Mouse (Mus musculus): ENCODE results near the gene 4921504E06Rik. TPM values are rescaled to one million over a fixed set of nuclear protein-coding genes. Genes with fewer than 3 reads are reported as not detected.

The 4921504E06Rik gene
- polyA plus RNA-seq, 1 experiment from 2014 or later, result not detected

DNA sequence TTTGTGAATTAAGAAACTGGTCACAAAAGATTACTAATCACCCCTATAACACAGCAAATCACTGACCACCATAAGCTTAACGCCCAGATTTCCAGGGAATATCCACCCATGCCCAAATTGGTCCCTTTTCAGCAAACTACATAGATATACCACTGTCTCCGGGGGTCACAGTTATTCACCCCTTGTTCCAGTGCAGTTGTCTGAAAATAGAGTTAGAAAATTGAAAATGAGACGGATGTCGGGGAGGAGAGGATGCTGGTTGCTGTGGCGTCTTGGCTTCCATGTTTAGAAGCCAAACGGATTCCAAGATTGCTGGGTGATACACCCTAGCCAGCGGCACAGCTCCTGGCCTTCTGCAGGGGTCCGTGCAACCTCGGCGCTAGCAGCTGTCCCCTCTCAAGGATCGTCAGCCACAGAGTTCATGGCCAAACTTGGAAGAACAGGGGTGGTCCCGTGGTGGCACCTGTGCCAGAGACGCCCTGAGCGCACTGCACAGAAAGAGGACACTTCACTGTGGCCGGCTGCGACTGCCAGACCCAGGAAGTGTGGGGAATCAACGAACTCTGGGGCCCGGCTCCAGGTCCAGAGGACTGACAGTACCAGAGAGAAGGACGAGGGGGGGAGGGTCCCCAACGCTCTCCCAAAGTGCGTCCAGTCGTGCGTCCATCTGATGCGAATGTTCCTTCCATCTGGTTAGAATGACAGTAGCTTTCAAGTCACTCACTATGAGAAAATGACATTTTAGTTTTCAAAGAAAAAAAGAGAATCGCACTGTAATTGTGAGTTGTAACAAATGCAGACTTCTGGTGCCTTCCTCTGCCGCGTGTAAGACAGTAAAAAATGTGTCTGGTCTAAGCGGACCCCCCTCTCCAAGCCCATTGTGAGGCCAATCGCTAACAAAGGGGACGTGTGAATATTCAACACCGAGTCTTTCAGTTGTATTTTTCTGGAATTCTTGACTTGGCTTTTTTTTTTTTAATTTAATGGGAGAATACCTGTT is 123.7 kb downstream of the 4921504E06Rik start:
- Histone ChIP-seq H3K9ac (replicated peaks; ENCODE audit: low read length) (no peak overlapping the region), H3K36me3 (replicated peaks; ENCODE audit: control insufficient read depth, insufficient read depth, low read depth, low read length) (no peaks in the 10 kb centered on the region), H3K4me1 (ENCODE audit: control insufficient read depth, insufficient read depth, low read length) (no peaks in the 10 kb centered on the region), H3K27me3 (ENCODE audit: control insufficient read depth, insufficient read depth, low read length) (peaks cover 45% of the 10 kb centered on the region), H3K4me2 (ENCODE audit: low read depth, low read length) (no peak overlapping the region), H3K27ac (replicated peaks; ENCODE audit: low read depth, low read length) (no peak overlapping the region), H3K9me3 (replicated peaks; ENCODE audit: control insufficient read depth, low read length) (no peaks in the 10 kb centered on the region), H3K4me3 (ENCODE audit: low read depth, low read length) (no peak overlapping the region)
- ATAC-seq (replicated peaks; ENCODE audit: insufficient number of reproducible peaks, low FRiP score, low TSS enrichment, low read depth) (no peak), DNase-seq (ENCODE audit: low spot score) (no peak)
- WGBS, result 2% methylated on average over 31 of the region's 31 CpGs

DNA sequence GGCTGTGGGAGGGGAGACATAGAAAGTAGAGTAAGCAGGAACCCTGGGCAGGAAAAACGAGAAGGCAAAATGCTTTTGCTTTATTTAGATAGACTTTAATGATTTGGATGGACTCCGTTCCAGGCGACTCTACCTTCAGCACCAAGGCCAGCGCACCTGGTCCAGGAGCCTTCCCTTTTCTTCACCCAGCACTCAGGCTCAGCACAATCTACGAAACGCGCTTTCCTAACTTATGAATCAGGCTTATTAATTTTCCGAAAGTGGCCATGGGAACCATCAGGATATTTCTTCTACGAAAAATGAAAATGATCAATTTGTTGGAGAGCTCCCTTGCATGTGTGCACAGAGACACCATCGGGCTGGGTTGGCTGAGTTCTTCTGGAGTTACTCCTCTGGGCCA is 124.7 kb downstream of the 4921504E06Rik start:
- WGBS, result 2% methylated on average over 10 of the region's 10 CpGs
- Histone ChIP-seq H3K27ac (replicated peaks; ENCODE audit: low read depth, low read length) (no peak overlapping the region), H3K27me3 (ENCODE audit: control insufficient read depth, insufficient read depth, low read length) (peaks cover 40% of the 10 kb centered on the region), H3K4me1 (ENCODE audit: control insufficient read depth, insufficient read depth, low read length) (no peaks in the 10 kb centered on the region), H3K4me3 (ENCODE audit: low read depth, low read length) (no peak overlapping the region), H3K9me3 (replicated peaks; ENCODE audit: control insufficient read depth, low read length) (no peaks in the 10 kb centered on the region), H3K9ac (replicated peaks; ENCODE audit: low read length) (no peak overlapping the region), H3K36me3 (replicated peaks; ENCODE audit: control insufficient read depth, insufficient read depth, low read depth, low read length) (no peaks in the 10 kb centered on the region), H3K4me2 (ENCODE audit: low read depth, low read length) (no peak overlapping the region)
- ATAC-seq (replicated peaks; ENCODE audit: insufficient number of reproducible peaks, low FRiP score, low TSS enrichment, low read depth) (no peak), DNase-seq (ENCODE audit: low spot score) (peak; percentile 90)

DNA sequence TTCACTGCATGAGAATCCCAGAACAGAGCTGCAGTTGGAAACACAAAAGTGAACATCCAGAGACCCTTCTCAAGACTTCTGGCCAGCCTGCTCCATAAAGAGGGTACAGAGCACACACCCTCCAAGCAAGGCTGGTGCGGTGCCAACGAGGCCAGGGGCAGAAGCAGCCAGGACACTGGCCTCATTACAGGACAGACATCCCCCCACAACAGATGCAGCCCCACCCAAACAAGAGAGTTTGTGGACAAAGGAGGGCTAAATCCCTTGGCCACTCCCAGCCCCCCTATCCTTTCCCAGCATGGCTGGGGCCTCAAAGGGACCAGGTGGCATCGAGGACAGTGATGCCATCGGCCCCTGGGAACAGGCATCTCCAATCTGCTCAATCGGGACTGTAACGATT is 130.6 kb downstream of the 4921504E06Rik start:
- no peaks in the 10 kb centered on the region for H3K36me3 ChIP-seq (replicated peaks; ENCODE audit: control insufficient read depth, insufficient read depth, low read depth, low read length)
- no peaks in the 10 kb centered on the region for H3K9me3 ChIP-seq (replicated peaks; ENCODE audit: control insufficient read depth, low read length)
- WGBS, result 73% methylated on average over 6 of the region's 6 CpGs
- H3K4me3 ChIP-seq (ENCODE audit: low read depth, low read length), result no peak overlapping the region
- no peak for DNase-seq (ENCODE audit: low spot score)
- no peak overlapping the region for H3K9ac ChIP-seq (replicated peaks; ENCODE audit: low read length)
- no peaks in the 10 kb centered on the region for H3K4me1 ChIP-seq (ENCODE audit: control insufficient read depth, insufficient read depth, low read length)
- no peak overlapping the region for H3K27ac ChIP-seq (replicated peaks; ENCODE audit: low read depth, low read length)
- H3K27me3 ChIP-seq (ENCODE audit: control insufficient read depth, insufficient read depth, low read length), result peaks cover 5% of the 10 kb centered on the region; the same call in 1 of the 2 replicates
- no peak overlapping the region for H3K4me2 ChIP-seq (ENCODE audit: low read depth, low read length)
- ATAC-seq (replicated peaks; ENCODE audit: insufficient number of reproducible peaks, low FRiP score, low TSS enrichment, low read depth), result no peak

DNA sequence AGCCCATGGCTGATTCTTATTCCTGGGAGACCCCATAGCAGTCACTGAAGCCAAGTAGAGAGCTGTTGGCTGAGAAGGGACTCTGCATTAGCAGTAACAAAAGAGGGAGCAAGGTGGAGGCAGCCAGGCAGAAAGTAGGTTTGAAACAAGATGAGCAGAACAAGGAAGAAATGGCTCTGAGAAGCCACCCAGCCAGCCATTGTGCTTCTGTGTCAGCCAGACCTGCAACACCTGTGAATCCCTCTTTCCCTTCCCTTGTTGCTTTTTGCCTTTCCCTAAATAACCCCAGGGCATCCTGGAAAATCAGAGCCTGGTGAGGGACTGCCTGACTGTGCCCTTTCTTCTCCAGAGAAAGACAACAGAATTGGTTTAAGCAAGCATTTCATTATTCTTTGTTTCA is 131.5 kb downstream of the 4921504E06Rik start:
- H3K36me3 ChIP-seq (replicated peaks; ENCODE audit: control insufficient read depth, insufficient read depth, low read depth, low read length), result no peaks in the 10 kb centered on the region
- no peak overlapping the region for H3K9ac ChIP-seq (replicated peaks; ENCODE audit: low read length)
- H3K27me3 ChIP-seq (ENCODE audit: control insufficient read depth, insufficient read depth, low read length), result peaks cover 5% of the 10 kb centered on the region; the same call in 1 of the 2 replicates
- H3K27ac ChIP-seq (replicated peaks; ENCODE audit: low read depth, low read length), result no peak overlapping the region
- no peak overlapping the region for H3K4me3 ChIP-seq (ENCODE audit: low read depth, low read length)
- DNase-seq (ENCODE audit: low spot score) (no peak), ATAC-seq (replicated peaks; ENCODE audit: insufficient number of reproducible peaks, low FRiP score, low TSS enrichment, low read depth) (no peak)
- no peaks in the 10 kb centered on the region for H3K4me1 ChIP-seq (ENCODE audit: control insufficient read depth, insufficient read depth, low read length)
- no peaks in the 10 kb centered on the region for H3K9me3 ChIP-seq (replicated peaks; ENCODE audit: control insufficient read depth, low read length)
- no peak overlapping the region for H3K4me2 ChIP-seq (ENCODE audit: low read depth, low read length)

DNA sequence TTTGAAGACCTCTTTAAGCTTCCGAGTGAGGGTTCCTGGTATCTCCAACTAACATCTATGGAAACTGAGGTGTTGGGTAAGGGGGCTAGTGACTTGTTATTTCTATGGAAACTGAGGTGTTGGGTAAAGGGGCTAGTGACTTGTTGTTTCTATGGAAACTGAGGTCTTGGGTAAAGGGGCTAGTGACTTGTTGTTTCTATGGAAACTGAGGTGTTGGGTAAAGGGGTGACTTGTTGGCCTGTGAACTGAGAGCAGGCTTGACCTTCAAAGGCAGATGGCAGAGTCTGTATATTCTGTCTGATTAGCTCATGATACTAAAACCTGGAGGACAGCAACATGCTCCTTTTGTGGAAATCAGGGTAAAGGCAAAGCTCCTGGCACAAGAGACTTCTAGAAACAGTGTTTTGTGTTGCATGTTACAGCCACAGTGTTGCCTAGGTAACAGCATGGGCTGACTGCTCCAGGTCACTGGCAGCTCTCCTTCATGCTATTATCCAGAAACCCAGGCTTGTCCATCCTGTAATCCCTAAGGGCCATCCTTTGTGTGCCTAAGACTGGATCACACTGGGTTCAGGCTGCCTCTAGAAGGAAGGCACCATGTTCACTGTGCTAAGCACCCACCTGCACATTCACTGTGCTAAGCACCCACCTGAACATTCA is 133.9 kb downstream of the 4921504E06Rik start:
- no peak for DNase-seq (ENCODE audit: low spot score)
- H3K27me3 ChIP-seq (ENCODE audit: control insufficient read depth, insufficient read depth, low read length), result peaks cover 5% of the 10 kb centered on the region; the same call in 1 of the 2 replicates
- WGBS, result 85% methylated on average over 1 of the region's 1 CpGs
- H3K4me1 ChIP-seq (ENCODE audit: control insufficient read depth, insufficient read depth, low read length), result no peaks in the 10 kb centered on the region
- no peak for ATAC-seq (replicated peaks; ENCODE audit: insufficient number of reproducible peaks, low FRiP score, low TSS enrichment, low read depth)
- no peak overlapping the region for H3K27ac ChIP-seq (replicated peaks; ENCODE audit: low read depth, low read length)
- no peak overlapping the region for H3K4me3 ChIP-seq (ENCODE audit: low read depth, low read length)
- no peak overlapping the region for H3K9ac ChIP-seq (replicated peaks; ENCODE audit: low read length)
- H3K9me3 ChIP-seq (replicated peaks; ENCODE audit: control insufficient read depth, low read length), result no peaks in the 10 kb centered on the region
- no peak overlapping the region for H3K4me2 ChIP-seq (ENCODE audit: low read depth, low read length)
- no peaks in the 10 kb centered on the region for H3K36me3 ChIP-seq (replicated peaks; ENCODE audit: control insufficient read depth, insufficient read depth, low read depth, low read length)

DNA sequence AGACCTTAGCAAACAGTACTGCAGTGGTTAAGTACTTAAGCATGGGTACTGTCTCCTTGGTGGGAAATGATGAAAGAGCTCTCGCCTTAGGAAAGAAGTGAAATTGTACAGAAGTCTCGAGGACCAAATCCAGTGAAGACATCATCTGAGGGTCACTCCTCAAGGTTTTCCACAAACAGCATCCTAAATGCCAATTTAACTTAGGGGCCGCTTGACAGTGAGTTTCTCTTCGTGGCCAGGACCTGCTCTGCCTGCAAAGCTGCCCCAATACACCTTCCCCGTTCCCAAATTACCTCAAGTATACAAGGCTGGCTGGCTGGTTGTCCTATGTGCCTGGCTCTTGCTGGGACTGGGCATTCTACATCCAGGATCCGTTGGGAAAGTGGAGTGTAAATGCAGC is 137.6 kb downstream of the 4921504E06Rik start:
- ATAC-seq (replicated peaks; ENCODE audit: insufficient number of reproducible peaks, low FRiP score, low TSS enrichment, low read depth) (no peak), DNase-seq (ENCODE audit: low spot score) (no peak)
- Histone ChIP-seq H3K27ac (replicated peaks; ENCODE audit: low read depth, low read length) (no peak overlapping the region), H3K4me1 (ENCODE audit: control insufficient read depth, insufficient read depth, low read length) (no peaks in the 10 kb centered on the region), H3K9ac (replicated peaks; ENCODE audit: low read length) (no peak overlapping the region), H3K36me3 (replicated peaks; ENCODE audit: control insufficient read depth, insufficient read depth, low read depth, low read length) (no peaks in the 10 kb centered on the region), H3K9me3 (replicated peaks; ENCODE audit: control insufficient read depth, low read length) (no peaks in the 10 kb centered on the region), H3K27me3 (ENCODE audit: control insufficient read depth, insufficient read depth, low read length) (no peaks in the 10 kb centered on the region), H3K4me3 (ENCODE audit: low read depth, low read length) (no peak overlapping the region), H3K4me2 (ENCODE audit: low read depth, low read length) (no peak overlapping the region)
- WGBS, result 65% methylated on average over 6 of the region's 6 CpGs

DNA sequence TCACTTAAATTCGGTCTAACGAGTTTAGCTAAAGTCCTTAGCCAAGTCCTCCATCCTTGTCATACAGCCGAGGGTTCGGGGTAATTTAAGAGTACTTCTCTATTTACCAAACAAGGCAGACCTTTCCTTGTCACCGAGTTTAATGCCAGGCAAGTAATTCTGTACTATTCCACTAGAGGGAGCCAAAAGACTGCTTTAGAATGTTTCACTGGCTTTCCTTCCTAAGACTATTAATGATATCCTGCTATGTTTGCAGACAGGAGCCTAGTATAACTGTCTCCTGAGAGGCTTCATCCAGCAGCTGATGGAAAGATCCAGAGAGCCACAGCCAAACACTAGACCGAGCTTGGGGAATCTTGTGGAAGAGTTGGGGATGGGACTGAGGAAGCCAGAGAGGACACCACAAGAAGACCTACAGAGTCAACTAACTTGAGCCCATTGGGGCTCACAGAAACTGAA is 138.6 kb downstream of the 4921504E06Rik start:
- H3K27ac ChIP-seq (replicated peaks; ENCODE audit: low read depth, low read length), result no peak overlapping the region
- peak; percentile 49; the same call in 1 of the 2 replicates for ATAC-seq (replicated peaks; ENCODE audit: insufficient number of reproducible peaks, low FRiP score, low TSS enrichment, low read depth)

More for the DNA sequence above, 138.6 kb downstream of the 4921504E06Rik start:
- Histone ChIP-seq H3K9me3 (replicated peaks; ENCODE audit: control insufficient read depth, low read length) (no peaks in the 10 kb centered on the region), H3K27me3 (ENCODE audit: control insufficient read depth, insufficient read depth, low read length) (no peaks in the 10 kb centered on the region), H3K4me2 (ENCODE audit: low read depth, low read length) (peak overlapping the region; percentile 30; the same call in 1 of the 2 replicates), H3K4me1 (ENCODE audit: control insufficient read depth, insufficient read depth, low read length) (no peaks in the 10 kb centered on the region), H3K4me3 (ENCODE audit: low read depth, low read length) (no peak overlapping the region), H3K9ac (replicated peaks; ENCODE audit: low read length) (no peak overlapping the region), H3K36me3 (replicated peaks; ENCODE audit: control insufficient read depth, insufficient read depth, low read depth, low read length) (no peaks in the 10 kb centered on the region)
- WGBS, result 1% methylated on average over 6 of the region's 6 CpGs
- DNase-seq (ENCODE audit: low spot score), result peak; percentile 92

Data from embryonic facial prominence, embryonic 11.5 days (tissue).